8 mouse cellular contexts compared by ENCODE assay signal in genomic region chr4:13658843-13659511, GRCm38 (mm10).
DNase-seq lines count a peak whose midpoint lies in the region; ATAC-seq and TF ChIP-seq lines count a peak whose summit lies in the region.

No protein-coding gene starts in this region.

- no peaks in the 10 kb centered on the region for H3K9me3 ChIP-seq in embryonic facial prominence, embryonic 13.5 days
- no peaks in the 10 kb centered on the region for H3K9me3 ChIP-seq in embryonic facial prominence, embryonic 10.5 days
- H3K9me3 ChIP-seq in midbrain, embryonic 12.5 days = no peaks in the 10 kb centered on the region
- no peaks in the 10 kb centered on the region for H3K9me3 ChIP-seq in midbrain, embryonic 11.5 days (ENCODE audit: control insufficient read depth, low read length)
- H3K9me3 ChIP-seq in forebrain, embryonic 14.5 days (replicated peaks; ENCODE audit: control insufficient read depth, low read length) = no peaks in the 10 kb centered on the region
- H3K9me3 ChIP-seq in lung, postnatal 0 days (ENCODE audit: low read length) = no peaks in the 10 kb centered on the region

- no peak overlapping the region for H3K4me3 ChIP-seq in embryonic facial prominence, embryonic 13.5 days
- no peak overlapping the region for H3K4me3 ChIP-seq in embryonic facial prominence, embryonic 10.5 days
- no peak overlapping the region for H3K4me3 ChIP-seq in midbrain, embryonic 12.5 days
- H3K4me3 ChIP-seq in midbrain, embryonic 11.5 days (ENCODE audit: low read depth, low read length) = no peak overlapping the region
- H3K4me3 ChIP-seq in forebrain, embryonic 14.5 days (ENCODE audit: low read depth, low read length) = no peak overlapping the region
- no peak overlapping the region for H3K4me3 ChIP-seq in lung, postnatal 0 days (ENCODE audit: low read depth, low read length)

- no peak for TF ChIP-seq EP300 in lung, postnatal 0 days (IDR thresholded peaks at IDR 0.05)

- no peak for TF ChIP-seq CTCF in lung, postnatal 0 days (IDR thresholded peaks at IDR 0.05)

- 40% methylated on average over 3 of the region's 3 CpGs for WGBS in embryonic facial prominence, embryonic 13.5 days
- WGBS in embryonic facial prominence, embryonic 10.5 days = 76% methylated on average over 3 of the region's 3 CpGs
- WGBS in midbrain, embryonic 12.5 days = 78% methylated on average over 3 of the region's 3 CpGs
- 79% methylated on average over 3 of the region's 3 CpGs for WGBS in midbrain, embryonic 11.5 days
- 15% methylated on average over 3 of the region's 3 CpGs for WGBS in forebrain, embryonic 14.5 days
- 31% methylated on average over 3 of the region's 3 CpGs for WGBS in lung, postnatal 0 days

- H3K4me1 ChIP-seq in embryonic facial prominence, embryonic 13.5 days = peaks cover 5% of the 10 kb centered on the region
- H3K4me1 ChIP-seq in embryonic facial prominence, embryonic 10.5 days = no peaks in the 10 kb centered on the region
- 0 out of 2 replicates have a peak, but pooled peaks cover 3% of the 10 kb centered on the region for H3K4me1 ChIP-seq in midbrain, embryonic 12.5 days
- no peaks in the 10 kb centered on the region for H3K4me1 ChIP-seq in midbrain, embryonic 11.5 days (ENCODE audit: control insufficient read depth, insufficient read depth, low read length)
- H3K4me1 ChIP-seq in forebrain, embryonic 14.5 days (ENCODE audit: control insufficient read depth, insufficient read depth, low read length) = peaks cover 5% of the 10 kb centered on the region; the same call in 1 of the 2 replicates
- H3K4me1 ChIP-seq in lung, postnatal 0 days (ENCODE audit: insufficient read depth, low read depth, low read length) = no peaks in the 10 kb centered on the region

- no peaks in the 10 kb centered on the region for H3K27me3 ChIP-seq in embryonic facial prominence, embryonic 13.5 days
- no peaks in the 10 kb centered on the region for H3K27me3 ChIP-seq in embryonic facial prominence, embryonic 10.5 days (replicated peaks; ENCODE audit: low read depth, poor library complexity, severe bottlenecking)
- H3K27me3 ChIP-seq in midbrain, embryonic 12.5 days = no peaks in the 10 kb centered on the region
- H3K27me3 ChIP-seq in midbrain, embryonic 11.5 days (ENCODE audit: control insufficient read depth, insufficient read depth, low read length) = no peaks in the 10 kb centered on the region
- H3K27me3 ChIP-seq in forebrain, embryonic 14.5 days (replicated peaks; ENCODE audit: control insufficient read depth, insufficient read depth, low read length) = no peaks in the 10 kb centered on the region
- no peaks in the 10 kb centered on the region for H3K27me3 ChIP-seq in lung, postnatal 0 days (replicated peaks; ENCODE audit: insufficient read depth, low read length)

- ATAC-seq in embryonic facial prominence, embryonic 13.5 days (ENCODE audit: insufficient number of reproducible peaks, insufficient read depth, low FRiP score, low TSS enrichment, low read depth) = 0 out of 2 replicates have a peak, but pooled peaks have one; percentile 37
- ATAC-seq in midbrain, embryonic 12.5 days (ENCODE audit: low FRiP score, low read depth) = peak; percentile 12; the same call in 1 of the 2 replicates
- no peak for ATAC-seq in midbrain, embryonic 11.5 days (ENCODE audit: low FRiP score)
- ATAC-seq in forebrain, embryonic 14.5 days = peak; percentile 97
- ATAC-seq in lung, postnatal 0 days = peak; percentile 32; the same call in 1 of the 2 replicates

- no peak overlapping the region for H3K9ac ChIP-seq in embryonic facial prominence, embryonic 13.5 days
- H3K9ac ChIP-seq in midbrain, embryonic 12.5 days (replicated peaks) = no peak overlapping the region
- H3K9ac ChIP-seq in midbrain, embryonic 11.5 days (ENCODE audit: low read length) = no peak overlapping the region
- no peak overlapping the region for H3K9ac ChIP-seq in forebrain, embryonic 14.5 days (ENCODE audit: low read length)
- no peak overlapping the region for H3K9ac ChIP-seq in lung, postnatal 0 days (replicated peaks; ENCODE audit: low read depth)

- no peak for DNase-seq in embryonic facial prominence, embryonic 10.5 days (ENCODE audit: low spot score)
- DNase-seq in midbrain, embryonic 11.5 days (ENCODE audit: low spot score, missing footprints) = no peak
- peak; percentile 95 for DNase-seq in forebrain, embryonic 14.5 days (ENCODE audit: low spot score)
- peak; percentile 33 for DNase-seq in lung, postnatal 0 days (ENCODE audit: low spot score)
- DNase-seq in urinary bladder, adult 18-20 months (ENCODE audit: low spot score in 2 of 2) = no peak
- DNase-seq in thymus, postnatal 25 days = no peak

- no peak overlapping the region for H3K4me2 ChIP-seq in embryonic facial prominence, embryonic 13.5 days
- H3K4me2 ChIP-seq in midbrain, embryonic 12.5 days (replicated peaks) = no peak overlapping the region
- H3K4me2 ChIP-seq in midbrain, embryonic 11.5 days = no peak overlapping the region
- no peak overlapping the region for H3K4me2 ChIP-seq in forebrain, embryonic 14.5 days (ENCODE audit: low read length)
- no peak overlapping the region for H3K4me2 ChIP-seq in lung, postnatal 0 days (replicated peaks; ENCODE audit: low read depth, low read length)

- H3K27ac ChIP-seq in embryonic facial prominence, embryonic 13.5 days = no peak overlapping the region
- H3K27ac ChIP-seq in embryonic facial prominence, embryonic 10.5 days (replicated peaks) = no peak overlapping the region
- H3K27ac ChIP-seq in midbrain, embryonic 12.5 days (replicated peaks) = 0 out of 2 replicates have a peak overlapping the region, but pooled peaks have one; percentile 0
- no peak overlapping the region for H3K27ac ChIP-seq in midbrain, embryonic 11.5 days (ENCODE audit: low read depth, low read length)
- peak overlapping the region; percentile 77; the same call in 1 of the 2 replicates for H3K27ac ChIP-seq in forebrain, embryonic 14.5 days (ENCODE audit: low read depth, low read length)
- no peak overlapping the region for H3K27ac ChIP-seq in lung, postnatal 0 days (ENCODE audit: low read length)

- H3K36me3 ChIP-seq in embryonic facial prominence, embryonic 13.5 days = no peaks in the 10 kb centered on the region
- H3K36me3 ChIP-seq in embryonic facial prominence, embryonic 10.5 days (replicated peaks) = no peaks in the 10 kb centered on the region
- H3K36me3 ChIP-seq in midbrain, embryonic 12.5 days = no peaks in the 10 kb centered on the region
- no peaks in the 10 kb centered on the region for H3K36me3 ChIP-seq in midbrain, embryonic 11.5 days (ENCODE audit: control insufficient read depth, insufficient read depth, low read length)
- H3K36me3 ChIP-seq in forebrain, embryonic 14.5 days (ENCODE audit: control insufficient read depth, insufficient read depth, low read length) = no peaks in the 10 kb centered on the region
- no peaks in the 10 kb centered on the region for H3K36me3 ChIP-seq in lung, postnatal 0 days (ENCODE audit: insufficient read depth, low read length)

Comparison
In these comparisons a context has a peak if more than half of its experiments do, and no peak if none do; other contexts are left out.
1. H3K27ac ChIP-seq: peak in midbrain, embryonic 12.5 days (single experiment) and forebrain, embryonic 14.5 days (single experiment); none in embryonic facial prominence, embryonic 13.5 days (single experiment), embryonic facial prominence, embryonic 10.5 days (single experiment), midbrain, embryonic 11.5 days (single experiment) and lung, postnatal 0 days (single experiment).
2. DNase-seq: peak in forebrain, embryonic 14.5 days (single experiment) and lung, postnatal 0 days (single experiment); none in embryonic facial prominence, embryonic 10.5 days (single experiment), midbrain, embryonic 11.5 days (single experiment), urinary bladder, adult 18-20 months (0 of 2) and thymus, postnatal 25 days (single experiment).